Mouse (Mus musculus) layer of hippocampus, adult 18-20 months (tissue): ENCODE measurements around the gene Cdk7. TPM values are rescaled to one million over a fixed set of nuclear protein-coding genes. Genes with fewer than 3 reads are reported as not detected.
"Not testable (repeated sequence)": the region's sequence is repeated elsewhere in the genome, so short reads cannot be mapped to it uniquely, and the experiment has no call there.

Experiments used
- DNase-seq, 2 experiments: peaks; one replicate each; pipeline ENCODE4 v3.0.0; 2022; ENCODE audit warnings: low spot score in 2 of 2
- long read RNA-seq: library from polyadenylated mRNA; stranded (forward); transcript quantifications from one replicate; pipeline ENCODE4 v2.0.0, GENCODE M21; 2021
- total RNA-seq, 2 experiments: library from RNA; stranded (reverse); gene quantifications; 2 replicates each; pipeline ENCODE4 v1.2.3; 2021

Gene Cdk7
- 10 to 100 TPM; 35.8 to 40.1 TPM for total RNA-seq
- long read RNA-seq, transcript Cdk7-201 (12 exons, 1,988 nt), result major isoform, 19 of 26 reads
- long read RNA-seq, partial matches to known transcripts, result 2 of 26 reads
- long read RNA-seq, other reads (novel, unspliced or antisense), result 5 of 26 reads

DNA sequence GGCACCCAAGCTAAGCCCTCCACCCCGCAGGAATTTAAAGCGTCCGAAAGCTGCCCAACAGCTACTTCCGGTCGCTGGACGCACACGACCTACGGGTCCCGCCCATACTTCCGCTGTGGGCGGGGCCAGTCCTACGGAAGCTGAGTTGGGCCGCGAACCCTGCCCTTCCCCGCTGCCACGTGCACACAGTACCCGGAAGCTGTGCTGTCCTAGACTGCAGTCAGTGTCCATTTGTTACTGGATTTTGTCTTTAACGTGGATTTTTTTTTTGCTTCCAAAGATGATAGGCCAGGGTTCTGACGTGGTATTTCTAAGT is at the start of gene Cdk7:
Gene Cdk7, minus strand, starts transcription at position 79 of the 316 bp plus-strand sequence.
- DNase-seq, result peak; percentile 87 to 95

DNA sequence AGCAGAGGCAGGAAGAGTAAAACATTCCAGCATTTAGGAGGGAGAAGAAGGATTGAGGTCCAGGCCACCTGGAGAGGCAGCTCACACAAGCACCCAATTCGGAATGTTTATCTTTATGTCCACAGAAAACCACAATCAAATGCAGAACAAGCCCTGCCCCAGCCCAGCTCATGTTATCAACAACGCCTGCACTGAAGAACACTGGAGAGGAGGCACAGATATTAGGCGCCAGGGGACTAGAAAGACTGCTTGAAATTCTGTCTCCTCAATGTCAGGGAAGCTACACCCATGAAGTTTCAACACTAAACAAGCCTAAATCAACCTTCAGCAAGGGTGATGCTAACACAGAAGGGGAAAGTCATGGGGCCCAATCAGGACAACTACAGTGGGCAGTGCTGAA is 46.8 kb upstream of the Cdk7 start:
- DNase-seq, result no peak

DNA sequence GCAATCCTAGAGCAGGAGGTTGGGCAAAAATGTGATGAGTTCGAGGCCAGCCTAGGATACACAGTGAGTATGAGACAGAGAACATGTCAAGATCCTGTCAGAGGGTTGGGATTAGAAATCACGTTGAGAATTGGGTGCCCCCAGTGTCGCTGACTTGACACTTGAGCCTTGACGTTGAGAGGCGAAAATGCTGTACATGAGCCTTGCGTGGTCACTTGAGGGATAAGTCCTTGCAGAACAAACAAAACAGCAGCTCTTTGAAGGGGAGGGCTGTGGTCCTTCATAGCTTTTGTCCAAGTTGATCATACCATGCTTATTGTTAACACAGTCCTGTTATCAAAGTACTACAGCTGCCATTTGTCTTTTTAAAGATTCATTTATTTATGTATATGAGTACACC is 46.0 kb upstream of the Cdk7 start:
- no peak for DNase-seq

DNA sequence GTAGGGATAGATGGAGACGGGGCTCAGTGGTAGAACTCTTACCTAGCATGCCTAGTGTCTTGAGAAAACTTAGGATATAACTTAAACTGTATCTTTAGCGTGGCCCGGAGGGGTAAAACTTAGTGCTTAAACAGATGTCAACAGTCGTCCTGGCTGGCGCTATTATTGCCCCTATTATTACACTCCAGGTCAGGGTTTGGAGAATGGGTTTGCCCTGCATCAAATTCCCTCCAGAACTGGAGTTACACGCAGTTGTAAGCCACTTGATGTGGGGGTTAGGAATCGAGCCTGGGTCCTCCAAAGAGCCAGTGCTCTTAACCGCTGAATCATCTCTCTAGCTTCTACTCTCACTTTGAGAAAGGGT is 45.3 kb upstream of the Cdk7 start:
- no peak for DNase-seq

DNA sequence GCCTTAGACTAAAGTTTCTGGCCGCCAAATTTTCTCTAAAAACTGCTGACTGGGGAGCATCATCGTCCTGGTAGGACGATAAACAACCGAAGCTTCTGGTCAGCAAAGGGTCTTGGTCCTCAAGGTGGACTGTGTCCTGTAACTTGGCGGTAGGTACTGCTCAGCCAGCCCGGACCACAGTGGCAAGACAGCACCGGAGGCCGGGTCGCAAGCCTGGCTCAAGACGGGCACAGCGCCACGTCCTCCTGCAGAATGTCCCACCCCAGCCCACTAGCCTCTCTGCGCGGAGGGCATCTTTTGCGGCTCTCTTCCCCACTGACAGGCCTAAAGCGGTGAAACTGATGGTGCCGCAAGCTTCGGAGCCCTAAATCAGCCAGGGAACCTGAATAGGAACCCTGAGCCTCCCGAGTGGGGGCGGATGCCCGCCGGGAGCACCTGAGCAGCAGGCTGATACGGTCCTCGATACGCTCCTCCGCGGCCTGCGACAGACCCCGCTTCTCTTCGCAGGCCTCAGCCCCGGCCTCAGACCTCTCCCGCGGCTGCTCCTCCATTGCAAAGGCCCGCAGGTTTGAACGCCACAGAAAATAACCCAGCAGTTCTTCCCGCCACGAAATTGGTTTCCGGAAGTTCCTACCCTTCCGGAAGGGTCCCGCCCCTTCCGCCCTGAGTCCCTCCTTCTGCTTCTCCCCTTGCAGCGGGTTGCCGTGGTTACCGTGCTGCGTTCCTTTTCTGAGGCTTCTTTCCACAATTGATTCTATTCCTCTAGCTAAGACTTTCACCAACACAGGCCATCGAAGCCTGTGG is 44.7 kb upstream of the Cdk7 start, which contains the start of gene Cenph:
Gene Cenph, minus strand, starts transcription at position 648 of the 804 bp plus-strand sequence.
- DNase-seq, result peak; percentile 68 to 84

DNA sequence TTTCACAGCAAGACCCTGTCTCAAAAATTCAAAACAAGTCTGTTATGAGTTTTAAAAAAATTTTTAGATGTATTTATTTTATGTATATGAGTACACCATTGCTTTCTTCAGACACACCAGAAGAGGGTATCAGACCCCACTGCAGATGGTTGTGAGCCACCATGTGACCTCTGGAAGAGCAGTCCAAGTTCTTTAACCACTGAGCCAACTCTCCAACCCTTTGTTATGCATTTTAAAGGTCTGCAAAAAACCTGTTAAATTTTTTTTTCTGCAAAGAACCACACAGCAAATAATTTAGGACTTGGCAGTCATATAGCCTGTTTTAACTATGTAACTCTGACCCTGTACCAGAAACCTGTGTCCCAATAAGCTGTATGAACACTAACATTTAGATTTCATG is 44.0 kb upstream of the Cdk7 start:
- DNase-seq, result no peak

DNA sequence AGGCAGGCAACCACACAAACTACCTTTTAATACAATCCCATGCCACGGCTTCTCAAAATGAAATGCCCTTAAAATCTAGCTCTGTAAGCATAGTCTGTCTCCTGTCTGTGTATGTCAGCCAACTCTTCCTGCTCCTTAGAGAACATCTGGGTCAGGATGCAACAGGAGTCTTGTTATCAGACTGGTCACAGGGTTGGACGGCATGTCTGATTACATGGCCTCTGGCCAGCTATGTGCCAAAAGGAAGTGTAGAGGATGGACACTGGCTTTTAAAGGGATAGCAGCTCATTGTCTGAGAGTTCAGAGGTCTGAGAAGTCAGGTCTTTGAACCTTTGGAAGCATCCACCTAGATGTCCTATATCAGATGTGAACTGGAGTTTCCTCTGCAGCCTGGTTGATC is 24.6 kb upstream of the Cdk7 start:
- DNase-seq, result no peak

DNA sequence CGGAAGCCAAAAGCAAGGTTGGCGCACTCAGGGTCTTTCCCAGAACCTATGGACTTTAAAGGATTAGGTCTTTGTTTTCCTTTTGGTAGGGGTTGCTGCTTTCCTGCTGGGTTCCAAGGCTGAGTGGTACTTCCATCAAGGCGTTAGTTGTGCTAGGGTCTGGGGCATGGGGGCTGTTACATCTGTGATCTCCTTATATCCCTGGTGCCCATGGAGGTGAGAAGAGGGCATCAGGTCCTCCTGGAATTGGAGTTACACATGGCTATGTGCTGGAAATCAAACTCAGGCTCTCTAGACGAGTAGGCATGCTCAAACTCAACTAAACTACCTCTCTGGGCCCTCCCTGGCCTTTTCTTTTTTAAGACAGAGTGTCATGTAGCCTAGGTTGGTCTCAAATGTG is 23.4 kb upstream of the Cdk7 start:
- DNase-seq, result no peak

DNA sequence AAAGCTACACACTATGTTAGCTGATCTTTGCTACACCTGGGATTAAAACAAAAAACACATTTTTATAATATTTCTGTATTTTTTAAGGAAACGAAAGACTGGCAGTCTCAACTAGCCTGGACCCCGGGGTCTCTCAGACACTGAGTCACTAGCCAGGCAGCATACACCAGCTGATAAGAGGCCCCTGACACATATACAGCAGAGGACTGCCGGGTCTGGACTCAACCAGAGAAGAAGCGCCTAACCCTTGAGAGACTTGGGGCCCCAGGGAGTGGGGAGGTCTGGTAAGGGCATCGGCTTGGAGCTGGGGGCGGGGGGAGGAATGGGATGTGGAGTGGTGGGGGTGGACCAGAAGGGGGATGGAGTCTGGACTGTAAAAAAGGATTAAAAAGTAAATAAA is 22.3 kb upstream of the Cdk7 start:
- no peak for DNase-seq

DNA sequence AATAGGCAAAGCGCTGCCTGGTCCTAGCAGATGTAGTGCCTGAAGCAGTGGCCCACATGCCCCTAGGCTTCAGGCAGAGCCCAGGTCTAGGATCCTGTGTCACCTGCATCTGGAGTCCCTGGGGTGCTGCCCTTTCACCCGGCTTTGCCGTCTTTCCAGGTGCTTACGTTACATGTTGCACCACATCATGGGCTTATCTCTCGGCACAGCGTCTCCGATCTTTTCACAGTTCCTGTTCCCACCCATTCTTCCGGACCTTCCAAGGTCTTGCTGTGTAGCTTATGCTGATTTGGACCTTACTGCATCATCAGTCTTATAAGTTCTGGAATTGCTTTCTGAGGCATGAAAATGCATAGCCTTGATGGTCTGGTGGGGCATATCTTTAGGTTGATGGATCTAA is 21.8 kb upstream of the Cdk7 start:
- DNase-seq, result no peak

DNA sequence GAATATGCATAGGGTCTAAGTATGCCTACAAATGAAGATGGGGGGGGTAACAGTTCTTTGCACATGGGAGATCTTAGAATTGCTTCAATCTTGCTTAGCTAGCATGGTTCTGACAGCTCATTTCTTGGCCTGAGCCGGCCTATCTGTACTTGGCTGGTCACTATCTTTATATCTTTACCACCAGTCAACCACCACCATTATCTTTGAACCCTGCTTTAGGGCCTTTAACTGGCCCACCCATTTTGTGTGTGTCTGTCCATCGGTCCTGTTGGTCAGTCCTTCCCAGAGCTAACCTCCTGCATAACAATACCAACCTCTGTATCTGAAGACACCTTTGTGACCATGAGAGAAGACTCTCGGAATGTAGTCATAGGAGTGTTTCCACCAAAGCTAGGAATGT is 20.7 kb upstream of the Cdk7 start:
- no peak for DNase-seq

DNA sequence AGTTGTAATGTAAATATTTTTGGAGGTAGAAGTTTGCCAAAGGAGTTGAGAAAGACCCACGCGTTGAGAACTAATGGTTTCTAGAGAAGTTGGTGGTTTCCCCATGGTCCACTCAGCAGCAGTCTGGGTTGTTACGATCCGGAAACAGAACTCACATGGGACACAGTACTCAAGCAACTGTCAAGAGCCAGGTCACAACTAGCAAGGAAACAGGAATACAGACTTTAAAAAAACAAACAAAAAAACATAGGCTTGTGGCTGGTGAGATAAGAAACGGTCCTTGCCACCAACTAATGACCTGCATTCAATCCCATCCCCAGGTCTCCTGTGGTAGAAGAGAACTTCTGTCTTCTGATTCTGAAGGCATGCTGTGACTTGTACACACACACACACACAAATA is 20.1 kb upstream of the Cdk7 start:
- no peak for DNase-seq

DNA sequence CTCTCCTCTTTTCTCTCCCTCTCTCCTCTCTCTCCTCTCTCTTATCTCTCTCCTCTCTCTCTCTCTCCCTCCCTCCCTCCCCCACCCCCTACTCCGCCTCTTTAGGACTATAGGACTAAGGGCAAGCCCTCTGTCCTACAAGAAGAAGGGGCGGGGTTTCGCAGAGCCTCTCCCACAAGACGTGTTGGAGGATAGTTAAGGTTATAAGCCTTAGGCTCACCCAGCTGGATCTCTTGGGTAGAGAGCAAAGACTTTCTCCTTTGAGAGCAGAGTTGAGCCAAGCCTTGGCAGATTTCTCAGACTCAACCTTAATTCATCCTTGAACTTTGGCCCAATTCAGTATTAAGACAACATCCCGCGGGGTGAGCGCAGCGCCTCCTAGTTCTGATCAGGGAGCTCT is 17.9 kb upstream of the Cdk7 start:
- no peak for DNase-seq

DNA sequence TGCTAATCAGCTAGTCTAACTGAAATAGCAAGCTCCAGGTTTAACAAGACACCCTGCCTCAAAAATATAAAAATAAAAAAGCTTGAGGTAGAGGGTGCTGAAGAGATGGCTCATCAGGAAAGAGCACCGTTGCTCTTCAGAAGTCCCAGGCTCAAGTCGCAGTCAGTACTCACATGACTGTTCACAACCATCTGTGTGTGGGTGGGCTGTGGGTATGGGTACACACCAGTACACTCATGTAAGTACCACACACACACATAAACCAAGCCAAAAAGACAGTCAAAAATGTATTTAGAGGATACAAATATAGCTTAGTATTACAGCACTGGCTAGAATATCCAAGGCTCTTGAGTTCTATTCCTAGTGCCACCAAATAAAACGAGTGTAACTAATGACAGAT is 15.4 kb upstream of the Cdk7 start:
- peak in 1 of 2 experiments; percentile 73 for DNase-seq

DNA sequence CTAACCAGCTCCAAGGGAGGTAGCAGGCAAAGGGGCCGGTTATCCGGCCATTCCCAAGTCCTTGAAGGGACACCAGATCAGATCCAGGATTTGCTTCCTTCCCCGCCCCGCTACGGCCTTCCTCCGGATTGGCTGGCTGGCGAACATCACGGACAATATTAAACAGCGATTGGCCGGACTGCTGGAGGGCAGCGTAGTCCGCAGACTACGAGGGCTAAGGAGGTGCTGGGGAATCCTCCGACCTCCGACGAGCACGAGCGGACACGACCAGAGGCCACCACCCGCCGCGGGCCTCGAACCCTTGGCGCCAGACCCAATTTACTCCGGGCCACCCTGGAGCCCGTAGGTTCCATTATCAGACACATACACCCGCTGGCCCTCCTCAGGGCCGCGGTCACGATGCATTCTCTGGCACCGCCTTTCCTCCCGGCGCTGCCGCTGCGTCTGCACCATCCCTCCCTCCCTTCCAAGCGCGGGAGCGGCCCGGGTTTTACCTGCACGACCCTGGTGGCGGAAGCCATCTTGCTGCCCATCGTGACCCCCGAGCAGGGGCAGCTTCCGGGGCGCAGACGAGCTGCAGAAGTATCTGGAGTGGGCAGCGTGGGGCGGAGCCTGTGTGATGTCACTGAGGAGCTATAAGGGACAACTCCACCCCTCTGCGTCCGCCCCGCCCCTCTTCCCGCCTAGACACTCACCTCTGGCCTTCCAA is 13.5 kb upstream of the Cdk7 start, which contains the start of gene Mrps36:
Gene Mrps36, minus strand, starts transcription at position 624 of the 709 bp plus-strand sequence.
- peak; percentile 89 to 93 for DNase-seq

DNA sequence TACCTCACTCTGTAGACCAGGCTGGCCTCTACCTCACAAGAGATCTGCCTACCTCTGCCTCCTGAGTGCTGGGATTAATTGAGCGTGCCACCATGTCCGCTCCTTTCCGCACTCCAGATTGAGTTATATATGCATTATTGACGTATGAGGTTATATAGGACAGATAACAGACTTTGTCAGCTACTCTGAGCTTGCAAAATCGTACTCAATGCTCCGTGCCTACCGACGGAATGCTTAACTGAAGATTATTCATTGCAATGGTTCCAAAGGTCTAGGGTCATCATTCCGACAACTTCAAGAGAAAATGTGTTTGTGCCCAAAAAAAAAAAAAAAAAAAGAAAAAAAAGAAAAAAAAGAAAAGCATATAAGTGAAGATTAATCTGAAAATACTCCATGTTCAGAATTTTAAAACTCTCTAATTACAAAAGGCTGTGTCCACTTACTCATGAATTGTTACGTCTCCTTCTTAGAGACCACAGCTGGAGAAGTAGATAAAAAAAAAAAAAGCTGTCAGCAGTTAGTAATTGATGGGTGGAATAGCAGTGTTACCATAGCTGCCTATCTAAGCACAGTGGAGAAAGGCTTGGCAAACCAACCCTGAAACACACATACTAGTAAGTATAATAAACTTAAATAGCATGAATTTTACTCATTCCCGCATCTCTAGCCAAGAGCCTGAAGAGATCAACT is 12.8 kb upstream of the Cdk7 start:
- no peak for DNase-seq

DNA sequence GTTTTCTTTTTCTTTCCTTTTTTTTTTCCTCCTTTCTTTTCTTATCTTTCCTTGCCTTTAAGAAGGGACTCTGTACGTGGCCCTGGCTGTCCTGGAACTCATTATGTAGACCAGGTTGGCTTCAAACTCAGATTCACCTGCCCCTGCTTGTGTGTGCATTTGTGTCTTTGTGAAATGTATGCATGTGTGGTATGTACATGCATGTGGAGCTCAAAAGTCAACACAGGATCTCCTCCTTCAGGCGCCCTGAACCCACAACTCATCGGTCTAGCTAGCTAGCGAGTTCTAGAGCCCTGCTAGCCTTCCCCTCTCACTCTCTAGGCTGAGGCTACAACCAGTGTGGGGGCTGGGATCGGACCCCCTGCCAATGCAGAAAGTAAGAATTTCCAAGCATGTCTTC is 12.1 kb upstream of the Cdk7 start:
- DNase-seq, result no peak

DNA sequence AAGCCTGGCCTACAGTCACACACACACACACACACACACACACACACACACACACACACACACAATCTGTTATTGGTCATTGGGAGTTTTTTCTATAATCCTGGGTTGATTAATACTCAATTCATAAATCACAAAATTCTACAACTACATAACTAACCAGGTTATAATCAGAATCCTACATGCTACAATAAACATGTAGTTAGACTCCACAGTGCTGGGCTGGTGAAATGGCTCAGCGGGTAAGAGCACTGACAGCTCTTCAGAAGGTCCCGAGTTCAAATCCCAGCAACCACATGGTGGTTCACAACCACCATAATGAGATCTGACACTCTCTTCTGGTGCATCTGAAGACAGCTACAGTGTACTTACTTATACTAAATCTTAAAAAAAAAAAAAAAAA is 2.0 kb upstream of the Cdk7 start:
- DNase-seq, result no peak

DNA sequence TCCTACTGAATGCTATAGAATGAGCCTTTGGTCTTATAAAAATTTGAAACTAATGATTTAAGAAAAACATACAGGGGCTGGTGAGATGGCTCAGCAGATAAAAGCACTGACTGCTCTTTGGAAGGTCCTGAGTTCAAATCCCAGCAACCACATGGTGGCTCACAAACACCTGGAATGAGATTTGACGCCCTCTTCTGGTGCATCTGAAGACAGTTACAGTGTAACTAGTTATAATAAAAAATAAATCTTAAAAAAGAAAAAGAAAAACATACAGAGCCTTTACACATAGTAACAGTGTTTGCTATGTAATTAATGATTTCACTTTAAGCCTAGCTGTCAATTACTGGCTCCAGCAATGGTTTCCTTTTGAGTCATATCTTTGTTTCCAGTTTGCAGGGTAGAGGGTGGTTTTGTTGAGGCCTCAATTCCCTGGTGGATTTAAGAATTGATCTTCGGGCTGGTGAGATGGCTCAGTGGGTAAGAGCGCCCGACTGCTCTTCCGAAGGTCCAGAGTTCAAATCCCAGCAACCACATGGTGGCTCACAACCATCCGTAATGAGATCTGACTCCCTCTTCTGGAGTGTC is 815 bp upstream of the Cdk7 start:
- DNase-seq, result not testable (repeated sequence)

DNA sequence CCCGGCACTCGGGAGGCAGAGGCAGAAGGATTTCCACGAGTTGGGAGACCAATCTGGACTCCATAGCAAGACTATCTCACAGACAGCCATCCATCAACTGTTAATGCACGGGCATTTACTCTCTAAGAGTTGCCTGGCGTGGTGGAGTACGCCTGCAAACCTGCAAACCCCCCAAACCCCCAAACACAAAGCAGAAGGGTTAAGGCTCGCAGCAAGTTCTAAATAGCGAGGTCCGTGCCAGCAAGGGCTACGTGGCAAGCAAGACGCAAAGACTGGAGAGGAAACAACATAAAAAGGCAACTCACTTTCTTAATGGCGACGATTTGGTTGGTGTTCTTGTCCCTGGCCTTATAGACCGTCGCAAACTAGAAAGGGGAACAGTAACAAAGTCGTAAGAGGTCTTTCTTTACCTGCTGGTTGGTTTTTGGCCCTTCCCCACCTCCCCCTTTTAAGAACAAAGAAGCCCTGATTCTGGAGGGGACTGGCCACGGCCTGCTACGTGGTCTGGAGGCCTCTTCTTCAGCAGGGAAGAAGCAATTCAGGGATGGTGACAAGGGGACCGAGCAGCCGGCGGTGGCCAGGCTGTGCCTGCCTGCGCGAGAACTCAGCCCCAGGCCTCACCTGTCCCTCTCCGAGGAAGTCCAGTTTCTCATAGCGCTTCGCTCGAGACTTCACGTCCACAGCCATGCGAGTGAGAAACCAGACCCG is 432 bp downstream of the Cdk7 start:
- DNase-seq, result no peak

DNA sequence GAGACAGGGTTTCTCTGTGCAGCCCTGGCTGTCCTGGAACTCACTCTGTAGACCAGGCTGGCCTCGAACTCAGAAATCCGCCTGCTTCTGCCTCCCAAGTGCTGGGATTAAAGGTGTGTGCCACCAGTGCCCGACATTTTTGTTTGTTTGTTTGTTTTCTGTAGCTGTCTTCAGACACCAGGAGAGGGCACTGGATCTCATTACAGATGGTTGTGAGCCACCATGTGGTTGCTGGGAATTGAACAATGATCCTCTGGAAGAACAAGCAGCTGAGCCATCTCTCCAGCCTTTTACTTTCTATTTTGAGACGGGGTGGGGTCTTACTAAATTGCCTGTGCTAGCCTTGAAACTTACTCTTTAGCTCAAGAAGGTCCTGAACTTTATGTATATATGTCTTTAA is 2.2 kb downstream of the Cdk7 start:
- DNase-seq, result not testable (repeated sequence)
